Mouse (Mus musculus) forebrain, embryonic 10.5 days (tissue): Measurements from ENCODE around the gene Gm16181. TPM values are rescaled to one million over a fixed set of nuclear protein-coding genes. Genes with fewer than 3 reads are reported as not detected.

Source experiments
- DNase-seq: peaks from one replicate; pipeline ENCODE4 v3.0.0-alpha.2; 2017; ENCODE audit warnings: low spot score; ENCODE audit errors: extremely low spot score
- H3K27ac ChIP-seq: fragments of 300-500 bp; sonication (generic); 2 replicates; pipeline ENCODE4 v1.5.1; 2016; ENCODE audit warnings: mild to moderate bottlenecking
- H3K27me3 ChIP-seq: fragments of 300-500 bp; sonication (generic); 2 replicates; pipeline ENCODE4 v1.6.1; 2016; ENCODE audit warnings: mild to moderate bottlenecking; ENCODE audit not compliant: poor library complexity, severe bottlenecking
- H3K36me3 ChIP-seq: fragments of 300-500 bp; sonication (generic); replicated peaks from 2 replicates; pipeline ENCODE4 v1.6.1; 2016; ENCODE audit warnings: mild to moderate bottlenecking, moderate library complexity
- H3K4me1 ChIP-seq: fragments of 300-500 bp; sonication (generic); 2 replicates; pipeline ENCODE4 v1.6.1; 2016
- H3K4me3 ChIP-seq: fragments of 300-500 bp; sonication (generic); 2 replicates; pipeline ENCODE4 v1.5.1; 2016; ENCODE audit warnings: mild to moderate bottlenecking, moderate library complexity
- H3K9me3 ChIP-seq: fragments of 300-500 bp; sonication (generic); 2 replicates; pipeline ENCODE4 v1.6.1; 2016; ENCODE audit warnings: mild to moderate bottlenecking, moderate library complexity
- WGBS: fragments of 180-500 bp; shearing (Covaris S2); methylation state at CpG from one replicate; pipeline ENCODE4 v1.1.7; 2016; 5-methylcytosine and 5-hydroxymethylcytosine counted together
- polyA plus RNA-seq: library from polyadenylated mRNA; unstranded; fragments of >200 nt; fragmentation: Nextera tagmentation; extraction: Ambion mirVana; gene quantifications from 2 replicates; pipeline ENCODE4 v1.2.1, GENCODE M21; 2016

Gm16181 gene
- polyA plus RNA-seq, 1 experiment from 2014 or later: not detected

DNA sequence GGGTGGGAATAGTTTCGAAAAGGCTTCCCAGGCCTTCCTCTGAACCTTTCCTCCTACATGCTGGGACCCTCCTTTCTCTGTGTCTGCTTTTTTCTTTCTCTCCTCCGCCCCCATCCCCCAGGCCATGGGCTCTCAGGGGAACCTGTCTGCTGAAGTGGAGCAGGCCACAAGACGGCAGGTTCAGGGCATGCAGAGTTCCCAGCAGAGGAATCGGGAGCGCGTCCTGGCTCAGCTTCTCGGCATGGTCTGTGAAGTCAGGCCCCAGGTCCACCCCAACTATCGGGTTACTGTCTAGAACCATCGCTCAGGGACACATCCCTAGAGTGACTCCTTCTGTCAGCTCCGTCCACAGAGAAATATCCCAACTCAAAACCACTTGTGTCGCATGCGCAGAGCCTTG, 16.9 kb downstream of the Gm16181 start:
- H3K36me3 ChIP-seq: peaks cover 17% of the 10 kb centered on the region

DNA sequence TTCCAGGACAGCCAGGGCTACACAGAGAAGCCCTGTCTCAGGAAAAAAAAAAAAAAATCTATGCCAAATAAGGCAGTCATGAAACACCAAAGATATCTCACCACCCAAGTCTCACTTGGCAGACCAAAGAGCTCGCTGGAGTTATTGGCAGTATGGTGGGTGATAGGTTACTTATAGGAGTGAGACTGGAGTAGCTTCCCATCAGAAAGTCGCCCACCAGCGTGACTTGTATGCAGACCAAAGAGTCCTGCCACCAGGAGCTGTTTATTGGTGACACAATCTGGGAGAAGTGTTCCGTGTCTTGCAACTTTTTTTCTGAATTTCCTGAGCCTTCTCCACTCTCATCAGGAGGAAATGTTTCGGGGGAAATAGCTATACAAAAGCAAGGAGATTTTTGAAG, 19.1 kb downstream of the Gm16181 start:
- 87% methylated on average over 5 of the region's 5 CpGs for WGBS
- Histone ChIP-seq H3K9me3 (no peaks in the 10 kb centered on the region), H3K4me1 (peaks cover 53% of the 10 kb centered on the region), H3K27ac (no peak overlapping the region), H3K36me3 (peaks cover 23% of the 10 kb centered on the region), H3K4me3 (peak overlapping the region; percentile 85; the same call in 1 of the 2 replicates), H3K27me3 (no peaks in the 10 kb centered on the region)
- no peak for DNase-seq

More for the DNA sequence above, 16.9 kb downstream of the Gm16181 start:
- H3K27ac ChIP-seq: no peak overlapping the region
- no peak overlapping the region for H3K4me3 ChIP-seq
- H3K4me1 ChIP-seq: peaks cover 50% of the 10 kb centered on the region
- no peaks in the 10 kb centered on the region for H3K27me3 ChIP-seq
- no peaks in the 10 kb centered on the region for H3K9me3 ChIP-seq
- DNase-seq: no peak
- WGBS: 87% methylated on average over 12 of the region's 12 CpGs

GRCm38 (mm10) chr17:35240384-35241304, 20.0 kb downstream of the Gm16181 start:
- no peak for DNase-seq
- 38% methylated on average over 12 of the region's 12 CpGs for WGBS
- H3K36me3 ChIP-seq: peaks cover 33% of the 10 kb centered on the region
- peaks cover 57% of the 10 kb centered on the region for H3K4me1 ChIP-seq
- no peaks in the 10 kb centered on the region for H3K9me3 ChIP-seq
- H3K27ac ChIP-seq: peak overlapping the region; percentile 99
- no peaks in the 10 kb centered on the region for H3K27me3 ChIP-seq
- peak overlapping the region; percentile 85 for H3K4me3 ChIP-seq

- peak; percentile 94 for DNase-seq
- peak within 1 kb of the TSS; percentile 99 for H3K27ac ChIP-seq
- no peaks in the 10 kb centered on the region for H3K9me3 ChIP-seq
- no peaks in the 10 kb centered on the region for H3K27me3 ChIP-seq
- WGBS: under 1% methylated on average over 69 of the region's 69 CpGs
- peaks cover 41% of the 10 kb centered on the region for H3K36me3 ChIP-seq
- H3K4me3 ChIP-seq: peak within 1 kb of the TSS; percentile 85
- peaks cover 60% of the 10 kb centered on the region for H3K4me1 ChIP-seq
Measured at GRCm38 (mm10) chr17:35241305-35242014, 20.8 kb downstream of the Gm16181 start, which contains the start of gene Ddx39b. Gene Ddx39b, plus strand, starts transcription at chr17:35241746.

GRCm38 (mm10) chr17:35242015-35242941, 21.6 kb downstream of the Gm16181 start:
- Histone ChIP-seq H3K4me3 (peak overlapping the region; percentile 85), H3K27me3 (no peaks in the 10 kb centered on the region), H3K4me1 (peaks cover 60% of the 10 kb centered on the region), H3K27ac (peak overlapping the region; percentile 99), H3K36me3 (peaks cover 49% of the 10 kb centered on the region), H3K9me3 (no peaks in the 10 kb centered on the region)
- DNase-seq: peak; percentile 64
- WGBS: under 1% methylated on average over 55 of the region's 55 CpGs

GRCm38 (mm10) chr17:35243086-35243485, 22.5 kb downstream of the Gm16181 start:
- WGBS: 20% methylated on average over 16 of the region's 16 CpGs
- H3K27ac ChIP-seq: peak overlapping the region; percentile 99
- H3K4me3 ChIP-seq: peak overlapping the region; percentile 85
- peak; percentile 41 for DNase-seq
- peaks cover 54% of the 10 kb centered on the region for H3K36me3 ChIP-seq
- no peaks in the 10 kb centered on the region for H3K9me3 ChIP-seq
- peaks cover 60% of the 10 kb centered on the region for H3K4me1 ChIP-seq
- H3K27me3 ChIP-seq: no peaks in the 10 kb centered on the region

- no peak for DNase-seq
- Histone ChIP-seq H3K27ac (no peak overlapping the region), H3K36me3 (peaks cover 73% of the 10 kb centered on the region), H3K4me3 (peak overlapping the region; percentile 85), H3K4me1 (peaks cover 59% of the 10 kb centered on the region), H3K9me3 (no peaks in the 10 kb centered on the region), H3K27me3 (no peaks in the 10 kb centered on the region)
- WGBS: 80% methylated on average over 2 of the region's 2 CpGs
Measured at GRCm38 (mm10) chr17:35244999-35245398, 24.4 kb downstream of the Gm16181 start.

DNA sequence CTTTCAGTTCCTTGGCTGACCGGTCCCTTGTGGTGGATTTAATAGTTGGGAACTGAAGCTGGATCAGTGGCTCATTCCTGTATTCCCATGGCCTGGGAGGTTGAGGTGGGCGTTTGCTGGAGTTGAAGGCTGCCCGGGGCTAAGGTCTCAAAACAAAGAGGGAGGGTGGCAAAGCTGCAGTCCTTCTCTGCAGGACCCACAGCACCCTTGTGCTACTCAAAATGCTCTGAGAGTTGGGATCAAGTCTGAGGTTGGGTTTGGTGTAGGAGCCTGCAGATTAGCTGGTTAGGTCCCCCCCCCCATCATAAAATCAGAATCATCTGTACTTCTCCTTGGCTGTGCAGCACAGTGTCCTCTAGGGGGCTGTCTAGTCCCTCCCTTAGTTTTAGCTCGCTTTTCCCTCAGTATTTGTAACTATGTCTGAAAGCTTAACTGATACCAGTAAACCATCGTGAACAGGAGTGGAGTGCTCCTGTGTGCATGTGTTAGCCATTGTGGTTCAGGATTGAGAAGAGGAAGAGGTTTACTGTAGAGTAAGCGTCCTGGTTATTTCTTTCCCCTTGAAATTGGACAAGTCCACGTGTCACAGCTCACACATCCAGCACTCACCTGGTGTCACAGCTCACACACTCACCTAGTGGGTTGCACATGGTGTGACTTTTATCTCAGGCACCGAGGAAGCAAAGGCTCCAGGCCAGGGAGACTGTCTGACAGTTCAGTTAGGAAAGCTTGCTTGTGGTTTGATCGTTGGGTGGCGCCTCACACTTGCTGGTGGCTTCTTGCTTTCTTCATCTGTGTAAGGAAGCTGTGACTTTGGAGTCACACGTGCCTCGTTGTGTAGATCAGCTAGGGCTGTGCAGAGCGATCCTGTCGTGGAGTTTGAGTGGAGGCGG, 25.3 kb downstream of the Gm16181 start:
- H3K36me3 ChIP-seq: peaks cover 83% of the 10 kb centered on the region
- no peak for DNase-seq
- H3K4me3 ChIP-seq: peak overlapping the region; percentile 85; the same call in 1 of the 2 replicates
- WGBS: 90% methylated on average over 15 of the region's 15 CpGs
- H3K27ac ChIP-seq: no peak overlapping the region
- H3K4me1 ChIP-seq: peaks cover 49% of the 10 kb centered on the region
- H3K27me3 ChIP-seq: no peaks in the 10 kb centered on the region
- H3K9me3 ChIP-seq: no peaks in the 10 kb centered on the region

- Histone ChIP-seq H3K4me1 (peaks cover 44% of the 10 kb centered on the region), H3K27me3 (no peaks in the 10 kb centered on the region), H3K4me3 (no peak overlapping the region), H3K36me3 (peaks cover 95% of the 10 kb centered on the region), H3K9me3 (no peaks in the 10 kb centered on the region), H3K27ac (no peak overlapping the region)
- WGBS: 93% methylated on average over 7 of the region's 7 CpGs
- DNase-seq: no peak
Measured at GRCm38 (mm10) chr17:35247144-35247543, 26.5 kb downstream of the Gm16181 start.

DNA sequence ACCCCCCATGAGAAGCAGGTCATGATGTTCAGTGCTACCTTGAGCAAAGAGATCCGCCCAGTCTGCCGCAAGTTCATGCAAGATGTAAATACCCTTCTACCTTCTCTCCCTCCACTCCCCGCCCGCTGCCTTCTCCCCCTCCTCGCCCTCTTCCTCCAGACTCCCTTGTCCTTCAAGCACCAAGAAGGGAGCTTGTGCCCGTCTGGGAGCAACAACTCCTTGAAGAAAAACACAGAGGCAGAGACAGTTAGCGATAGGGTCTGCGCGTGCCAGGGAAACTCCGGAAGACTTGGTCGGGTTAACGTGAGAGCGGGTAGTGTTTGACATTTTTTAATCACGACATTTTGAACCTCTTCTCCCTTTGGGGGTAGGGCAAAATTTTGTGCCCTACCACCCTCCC, 28.4 kb downstream of the Gm16181 start:
- 94% methylated on average over 14 of the region's 14 CpGs for WGBS
- Histone ChIP-seq H3K27me3 (no peaks in the 10 kb centered on the region), H3K9me3 (no peaks in the 10 kb centered on the region), H3K4me3 (no peak overlapping the region), H3K36me3 (peaks cover 100% of the 10 kb centered on the region), H3K27ac (no peak overlapping the region), H3K4me1 (peaks cover 33% of the 10 kb centered on the region)
- no peak for DNase-seq

DNA sequence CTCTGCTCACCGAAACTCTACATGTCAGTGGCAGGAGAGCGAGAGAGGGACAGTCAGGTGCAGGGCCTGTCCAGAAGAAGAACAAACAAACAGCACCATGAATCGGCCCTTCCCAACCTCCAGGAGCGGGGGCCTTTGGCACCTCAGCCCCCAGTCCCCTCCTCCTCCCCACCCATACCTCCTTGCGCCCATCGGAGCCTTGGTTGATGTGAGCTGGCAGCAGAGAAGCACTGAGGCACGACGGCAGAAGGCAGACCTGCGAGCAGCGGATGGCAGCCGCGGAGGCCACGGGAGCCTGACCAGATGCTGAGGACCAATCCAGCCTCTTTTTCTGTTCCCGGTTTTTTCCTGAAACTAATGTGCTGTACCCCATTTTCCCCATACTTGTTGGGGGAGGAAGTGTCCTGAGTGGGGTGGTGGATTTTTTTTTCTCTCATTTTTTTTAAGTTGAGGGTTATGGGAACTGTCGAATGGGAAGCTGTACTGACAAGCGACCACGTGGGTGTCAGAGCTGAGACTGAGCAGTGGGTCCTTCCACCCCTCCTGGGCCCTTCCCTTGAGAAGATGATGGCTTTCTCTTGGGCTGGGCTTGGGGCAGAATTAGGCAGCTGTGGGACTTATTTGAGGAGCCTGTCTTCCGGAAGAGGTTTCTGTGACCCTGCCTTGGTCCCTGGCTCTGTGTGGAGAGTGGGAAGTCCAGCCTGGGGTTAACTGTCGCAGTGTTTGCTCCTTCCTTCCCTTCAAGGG, 29.0 kb downstream of the Gm16181 start:
- 94% methylated on average over 19 of the region's 19 CpGs for WGBS
- H3K4me3 ChIP-seq: no peak overlapping the region
- peaks cover 26% of the 10 kb centered on the region for H3K4me1 ChIP-seq
- no peak for DNase-seq
- peaks cover 100% of the 10 kb centered on the region for H3K36me3 ChIP-seq
- no peaks in the 10 kb centered on the region for H3K9me3 ChIP-seq
- H3K27ac ChIP-seq: no peak overlapping the region
- no peaks in the 10 kb centered on the region for H3K27me3 ChIP-seq
